Mouse (Mus musculus): Measurements from ENCODE around the gene Lgals9. TPM values are rescaled to one million over a fixed set of nuclear protein-coding genes. Genes with fewer than 3 reads are reported as not detected.
"Not testable (repeated sequence)": the region's sequence is repeated elsewhere in the genome, so short reads cannot be mapped to it uniquely, and the experiment has no call there.

Lgals9 gene
- polyA plus RNA-seq, 1 experiment from 2014 or later = 45.7 TPM

DNA sequence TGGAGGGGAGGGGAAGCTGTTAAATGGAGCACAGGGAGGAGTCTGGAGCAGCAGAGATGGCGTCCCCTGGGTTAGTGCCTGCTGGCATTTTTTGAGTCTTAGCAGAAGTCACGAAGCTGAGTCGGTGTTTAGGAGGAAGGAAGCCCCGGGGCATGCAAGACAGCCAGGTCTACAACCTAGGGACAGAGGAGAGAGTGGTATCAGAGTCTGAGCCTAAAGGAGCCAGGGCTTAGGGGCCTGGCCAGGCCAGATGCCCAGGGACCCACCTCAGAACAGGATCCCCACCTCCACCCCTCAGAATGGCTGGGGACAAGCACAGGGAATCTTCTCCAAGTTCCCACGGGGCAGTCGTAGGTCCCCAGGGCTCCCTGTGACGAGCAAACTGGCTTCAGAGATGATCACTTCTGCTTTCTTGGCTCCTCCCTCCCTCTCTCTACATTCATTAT, 32.4 kb upstream of the Lgals9 start:
- H3K9me3 ChIP-seq (replicated peaks) = no peaks in the 10 kb centered on the region
- H3K9ac ChIP-seq = no peak overlapping the region
- peaks cover 46% of the 10 kb centered on the region for H3K4me1 ChIP-seq
- no peak for ATAC-seq
- no peak overlapping the region for H3K4me3 ChIP-seq
- no peak overlapping the region for H3K4me2 ChIP-seq
- H3K36me3 ChIP-seq = peaks cover 49% of the 10 kb centered on the region
- H3K27me3 ChIP-seq (replicated peaks) = no peaks in the 10 kb centered on the region
- WGBS (ENCODE audit: insufficient replicate concordance) = 43% methylated on average over 7 of the region's 7 CpGs
- H3K27ac ChIP-seq = peak overlapping the region; percentile 32; the same call in 1 of the 2 replicates

DNA sequence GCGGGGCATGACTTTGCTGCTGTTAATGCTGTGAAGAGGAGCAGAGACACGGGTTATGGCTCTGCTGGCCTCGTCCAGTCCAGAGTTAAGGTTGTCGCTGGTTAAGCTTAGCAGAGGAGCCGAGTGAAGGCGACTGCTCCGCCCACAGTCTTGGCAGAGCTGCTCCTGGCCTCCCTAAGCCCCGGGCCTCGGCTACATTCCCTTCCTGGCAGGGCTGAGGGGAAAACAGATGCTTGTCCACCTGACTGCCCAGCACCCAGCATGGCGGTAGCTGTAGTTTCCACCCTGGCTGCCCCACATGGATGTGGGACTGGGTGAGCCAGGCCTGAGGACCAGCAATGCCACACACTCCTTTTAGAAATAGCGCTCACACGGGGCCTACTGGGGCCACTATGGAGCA, 31.5 kb upstream of the Lgals9 start:
- ATAC-seq = no peak
- peaks cover 39% of the 10 kb centered on the region for H3K4me1 ChIP-seq
- H3K27me3 ChIP-seq (replicated peaks) = no peaks in the 10 kb centered on the region
- H3K9ac ChIP-seq = no peak overlapping the region
- WGBS (ENCODE audit: insufficient replicate concordance) = 72% methylated on average over 12 of the region's 12 CpGs
- peaks cover 44% of the 10 kb centered on the region for H3K36me3 ChIP-seq
- H3K4me3 ChIP-seq = no peak overlapping the region
- no peak overlapping the region for H3K27ac ChIP-seq
- H3K9me3 ChIP-seq (replicated peaks) = no peaks in the 10 kb centered on the region
- H3K4me2 ChIP-seq = no peak overlapping the region

DNA sequence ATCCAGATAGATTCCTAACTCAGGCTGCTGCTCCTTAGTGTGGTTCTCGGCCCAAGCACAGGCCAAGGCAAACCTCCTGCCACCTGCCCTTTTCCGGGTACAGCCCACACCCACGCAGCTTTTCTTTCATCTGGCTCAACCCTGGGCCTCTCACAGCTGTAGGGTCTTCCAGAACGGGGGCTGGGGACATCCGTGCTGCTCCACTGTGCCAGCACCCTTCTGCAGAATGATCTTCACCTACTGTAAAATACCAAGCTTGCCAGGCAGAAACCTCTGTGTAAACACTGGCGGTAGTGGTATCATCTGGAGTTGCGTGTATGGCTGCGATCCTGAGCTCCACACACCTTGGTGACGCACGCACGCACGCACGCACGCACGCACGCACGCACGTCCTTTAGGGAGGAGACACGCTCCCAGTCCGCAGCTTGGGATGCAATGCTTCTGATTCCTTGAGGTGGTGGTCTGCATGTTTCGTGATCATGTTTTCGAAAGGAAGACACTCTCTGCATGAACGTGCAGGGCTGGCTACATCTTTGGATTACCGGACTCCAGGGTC, 31.0 kb upstream of the Lgals9 start:
- no peak overlapping the region for H3K4me2 ChIP-seq
- no peak overlapping the region for H3K4me3 ChIP-seq
- no peak overlapping the region for H3K9ac ChIP-seq
- no peaks in the 10 kb centered on the region for H3K9me3 ChIP-seq (replicated peaks)
- no peak overlapping the region for H3K27ac ChIP-seq
- H3K36me3 ChIP-seq = peaks cover 39% of the 10 kb centered on the region
- no peak for ATAC-seq
- WGBS (ENCODE audit: insufficient replicate concordance) = 84% methylated on average over 24 of the region's 24 CpGs
- no peaks in the 10 kb centered on the region for H3K27me3 ChIP-seq (replicated peaks)
- peaks cover 39% of the 10 kb centered on the region for H3K4me1 ChIP-seq

DNA sequence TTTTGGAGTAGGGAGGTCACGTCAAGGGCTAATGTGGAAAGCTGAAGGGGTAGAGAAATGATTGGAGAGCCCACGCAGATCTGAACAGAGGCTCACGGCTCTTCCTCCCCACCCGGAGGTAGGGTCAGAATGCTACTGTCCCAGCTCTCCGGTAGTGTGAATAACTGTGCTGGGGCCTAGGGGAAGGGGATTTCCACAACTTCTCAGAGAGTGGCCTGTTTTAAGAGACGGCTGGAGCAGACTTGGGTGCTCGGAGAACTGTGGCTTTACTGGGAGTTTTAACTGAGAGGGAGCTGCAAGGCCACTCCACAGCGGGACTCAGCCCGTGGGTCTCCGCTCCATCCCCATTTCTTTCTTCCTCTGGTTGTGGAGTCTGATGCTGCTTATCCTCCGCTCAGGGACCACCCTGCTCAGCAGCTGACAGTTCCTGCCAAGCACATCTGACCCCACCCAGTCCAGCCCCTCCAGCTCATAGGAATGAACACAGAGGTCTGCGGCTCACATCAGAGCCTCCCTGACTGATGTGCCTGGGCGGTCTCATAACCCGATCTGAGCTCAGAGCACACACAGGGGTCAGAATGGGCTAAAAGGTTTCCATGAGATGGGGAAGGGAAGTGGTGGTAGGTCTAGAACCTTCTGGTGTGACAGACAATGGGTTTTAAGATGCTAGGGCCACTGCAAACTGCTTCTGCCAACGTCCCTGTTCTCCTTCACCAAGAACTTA, 30.0 kb upstream of the Lgals9 start:
- Histone ChIP-seq H3K9me3 (replicated peaks) (no peaks in the 10 kb centered on the region), H3K27me3 (replicated peaks) (no peaks in the 10 kb centered on the region), H3K36me3 (peaks cover 30% of the 10 kb centered on the region), H3K4me2 (no peak overlapping the region), H3K9ac (no peak overlapping the region), H3K4me1 (peaks cover 30% of the 10 kb centered on the region), H3K4me3 (no peak overlapping the region), H3K27ac (no peak overlapping the region)
- no peak for ATAC-seq
- 64% methylated on average over 15 of the region's 15 CpGs for whole genome bisulfite sequencing (ENCODE audit: insufficient replicate concordance)

DNA sequence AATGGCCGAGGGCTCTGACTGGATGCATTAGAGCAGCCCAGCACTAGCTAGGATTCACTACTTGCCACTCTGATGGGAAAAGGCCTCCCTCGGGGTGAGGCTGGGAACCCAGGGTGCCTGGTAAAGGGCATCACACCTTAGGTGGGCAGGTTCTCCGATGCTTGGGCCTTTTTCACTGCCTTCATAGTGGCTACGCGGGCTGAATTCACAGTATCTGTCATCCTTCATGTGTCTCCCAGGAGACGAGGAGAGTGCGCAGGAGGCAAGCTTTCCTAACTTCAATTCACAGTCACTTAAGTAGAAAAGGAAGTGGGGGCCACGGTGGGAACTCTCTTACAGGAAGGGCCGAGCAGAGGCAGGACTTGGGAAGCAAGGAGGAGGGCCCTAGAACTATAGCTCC, 29.1 kb upstream of the Lgals9 start:
- H3K9me3 ChIP-seq (replicated peaks) = no peaks in the 10 kb centered on the region
- H3K4me2 ChIP-seq = no peak overlapping the region
- H3K4me3 ChIP-seq = no peak overlapping the region
- H3K9ac ChIP-seq = no peak overlapping the region
- H3K27ac ChIP-seq = no peak overlapping the region
- H3K4me1 ChIP-seq = peaks cover 27% of the 10 kb centered on the region
- no peak for ATAC-seq
- WGBS (ENCODE audit: insufficient replicate concordance) = 59% methylated on average over 9 of the region's 9 CpGs
- no peaks in the 10 kb centered on the region for H3K27me3 ChIP-seq (replicated peaks)
- peaks cover 22% of the 10 kb centered on the region for H3K36me3 ChIP-seq

DNA sequence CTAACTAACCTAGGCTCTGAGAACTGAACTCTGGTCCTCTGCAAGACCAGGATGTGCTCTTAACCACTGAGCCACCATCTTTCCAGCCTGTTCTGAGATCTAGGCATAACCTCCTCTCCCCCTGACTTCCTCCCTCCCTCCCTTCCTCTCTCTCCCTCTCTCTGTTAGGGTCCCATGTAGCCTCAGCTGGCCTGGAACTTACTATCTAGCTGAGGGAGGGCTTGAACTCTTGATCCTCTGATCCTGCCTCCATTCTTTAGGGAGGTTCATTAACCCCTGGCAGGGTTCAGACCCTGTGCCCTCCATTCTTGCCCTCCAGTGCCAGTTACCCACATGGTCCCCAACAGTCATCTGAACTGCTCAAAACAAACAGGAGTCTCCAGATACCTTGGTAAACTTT, 28.3 kb upstream of the Lgals9 start:
- H3K4me3 ChIP-seq = no peak overlapping the region
- no peak overlapping the region for H3K27ac ChIP-seq
- H3K36me3 ChIP-seq = peaks cover 16% of the 10 kb centered on the region
- no peak overlapping the region for H3K9ac ChIP-seq
- no peaks in the 10 kb centered on the region for H3K27me3 ChIP-seq (replicated peaks)
- no peaks in the 10 kb centered on the region for H3K9me3 ChIP-seq (replicated peaks)
- H3K4me1 ChIP-seq = peaks cover 35% of the 10 kb centered on the region
- no peak for ATAC-seq
- no peak overlapping the region for H3K4me2 ChIP-seq

DNA sequence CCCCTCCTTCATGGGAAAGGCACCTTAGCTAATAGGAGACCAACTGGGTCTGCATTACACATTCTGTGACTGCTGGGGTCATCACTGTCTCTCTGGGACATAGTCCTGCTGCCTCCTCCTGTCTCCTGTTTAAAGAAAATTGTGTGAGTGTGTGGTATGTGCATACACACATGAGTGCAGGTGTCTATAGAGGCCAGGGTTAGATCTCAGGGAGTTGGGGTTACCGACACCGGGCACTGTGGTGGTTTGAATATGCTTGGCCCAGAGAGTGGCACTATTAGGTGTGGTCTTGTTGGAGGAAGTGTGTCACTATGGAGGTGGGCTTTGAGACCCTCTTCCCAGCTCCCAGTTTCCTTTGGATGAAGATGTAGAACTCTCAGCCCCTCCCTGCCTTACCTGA, 27.8 kb upstream of the Lgals9 start:
- Histone ChIP-seq H3K9ac (no peak overlapping the region), H3K27ac (no peak overlapping the region), H3K4me2 (no peak overlapping the region), H3K4me3 (no peak overlapping the region), H3K4me1 (peaks cover 40% of the 10 kb centered on the region), H3K27me3 (replicated peaks) (no peaks in the 10 kb centered on the region), H3K9me3 (replicated peaks) (no peaks in the 10 kb centered on the region), H3K36me3 (peaks cover 11% of the 10 kb centered on the region; the same call in 1 of the 2 replicates)
- ATAC-seq = no peak
- 90% methylated on average over 2 of the region's 2 CpGs for WGBS (ENCODE audit: insufficient replicate concordance)

DNA sequence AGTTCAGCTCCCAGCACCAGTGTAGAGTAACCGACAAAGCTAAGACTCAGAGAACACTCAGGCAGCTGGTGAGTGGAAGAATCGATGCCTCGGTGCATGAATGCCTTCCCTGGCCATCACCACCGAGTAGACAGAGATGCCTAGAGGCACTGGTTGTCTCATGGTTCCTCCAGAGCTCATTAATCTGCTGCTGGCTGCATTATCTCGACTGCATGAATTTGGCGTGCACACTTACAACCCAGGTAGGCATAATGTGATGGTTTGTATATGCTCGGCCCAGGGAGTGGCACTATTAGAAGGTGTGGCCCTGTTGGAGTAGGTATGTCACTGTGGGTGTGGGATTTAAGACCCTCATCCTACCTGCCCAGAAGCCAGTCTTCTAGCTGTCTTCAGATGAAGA, 24.1 kb upstream of the Lgals9 start:
- ATAC-seq = no peak
- Histone ChIP-seq H3K27me3 (replicated peaks) (no peaks in the 10 kb centered on the region), H3K4me3 (no peak overlapping the region), H3K4me1 (peaks cover 43% of the 10 kb centered on the region), H3K9me3 (replicated peaks) (no peaks in the 10 kb centered on the region), H3K9ac (no peak overlapping the region), H3K4me2 (no peak overlapping the region), H3K27ac (no peak overlapping the region), H3K36me3 (no peaks in the 10 kb centered on the region)
- 69% methylated on average over 7 of the region's 7 CpGs for WGBS (ENCODE audit: insufficient replicate concordance)

DNA sequence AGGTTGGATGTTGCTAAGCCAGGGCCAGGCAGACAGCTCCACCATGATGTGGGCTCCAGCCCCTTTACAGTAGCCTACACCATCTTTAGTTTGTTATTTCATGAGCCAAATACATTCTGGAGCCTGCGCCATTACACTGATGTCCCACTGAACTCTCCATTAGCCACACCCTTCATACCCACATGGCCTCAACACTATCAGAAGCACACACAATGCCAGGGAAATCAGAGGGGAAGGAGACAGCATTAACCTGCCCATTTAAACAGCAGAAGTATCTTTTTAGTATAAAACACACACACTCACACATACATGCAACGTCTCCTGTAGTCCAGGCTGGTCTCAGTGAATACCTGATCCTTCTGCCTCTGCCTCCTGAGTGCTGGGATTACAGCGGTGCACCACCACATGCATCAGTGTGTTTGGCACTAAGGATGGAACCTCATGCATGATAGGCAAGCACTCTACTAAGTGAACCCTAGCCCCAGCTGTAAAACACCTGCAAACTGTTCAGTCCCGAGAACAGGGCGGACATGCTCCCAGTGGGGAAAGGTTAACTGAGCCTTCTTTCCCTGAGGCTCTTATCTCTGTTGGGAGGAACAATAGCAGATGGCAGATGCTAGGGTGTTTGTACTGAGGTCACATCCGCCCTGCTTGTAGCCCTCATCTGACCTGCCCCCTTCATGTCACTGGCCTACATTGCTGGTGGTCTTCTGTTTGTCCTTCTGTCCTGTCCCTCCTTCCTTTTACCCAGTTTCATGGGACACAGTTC, 23.4 kb upstream of the Lgals9 start:
- 61% methylated on average over 6 of the region's 6 CpGs for WGBS (ENCODE audit: insufficient replicate concordance)
- H3K4me3 ChIP-seq = no peak overlapping the region
- H3K9me3 ChIP-seq (replicated peaks) = no peaks in the 10 kb centered on the region
- no peak overlapping the region for H3K4me2 ChIP-seq
- no peak overlapping the region for H3K9ac ChIP-seq
- H3K4me1 ChIP-seq = peaks cover 48% of the 10 kb centered on the region
- no peaks in the 10 kb centered on the region for H3K36me3 ChIP-seq
- H3K27me3 ChIP-seq (replicated peaks) = no peaks in the 10 kb centered on the region
- no peak overlapping the region for H3K27ac ChIP-seq
- peak; percentile 46 for ATAC-seq

DNA sequence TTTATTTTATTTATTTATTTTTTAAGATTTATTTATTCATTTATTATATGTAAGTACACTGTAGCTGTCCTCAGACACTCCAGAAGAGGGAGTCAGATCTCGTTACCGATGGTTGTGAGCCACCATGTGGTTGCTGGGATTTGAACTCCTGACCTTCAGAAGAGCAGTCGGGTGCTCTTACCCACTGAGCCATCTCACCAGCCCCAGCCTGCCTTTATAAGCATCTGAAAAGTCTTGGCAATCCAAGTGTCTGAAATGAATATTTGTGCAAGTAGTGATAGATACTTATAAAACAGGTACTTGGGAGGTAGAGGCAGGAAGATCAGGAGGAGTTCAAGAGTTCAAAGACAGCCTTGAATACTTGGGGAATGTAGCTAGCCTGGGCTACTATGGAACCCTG, 22.6 kb upstream of the Lgals9 start:
- not testable (repeated sequence) for H3K27ac ChIP-seq; H3K9ac ChIP-seq; ATAC-seq; H3K4me2 ChIP-seq; H3K9me3 ChIP-seq (replicated peaks); H3K4me3 ChIP-seq; H3K36me3 ChIP-seq; H3K27me3 ChIP-seq (replicated peaks)
- peaks cover 57% of the 10 kb centered on the region for H3K4me1 ChIP-seq
- WGBS (ENCODE audit: insufficient replicate concordance) = 82% methylated on average over 3 of the region's 3 CpGs

DNA sequence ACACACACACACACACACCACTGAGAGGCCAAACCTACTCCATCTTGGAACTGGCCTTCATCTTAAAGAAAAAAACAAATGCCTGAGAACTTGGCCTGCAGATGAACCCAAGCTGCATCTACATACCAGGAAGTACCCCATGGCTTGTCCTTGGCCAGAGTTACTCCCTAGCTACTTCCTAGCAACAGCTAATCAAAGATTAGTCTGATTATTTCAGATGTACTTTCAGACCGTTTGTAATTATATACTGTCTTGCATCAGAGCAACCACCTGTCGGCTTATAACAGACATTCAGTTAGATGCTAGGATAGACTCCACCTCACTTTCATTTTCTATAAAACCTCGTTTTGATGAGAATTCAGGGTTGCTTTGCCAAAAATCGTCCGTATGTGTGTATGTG, 21.7 kb upstream of the Lgals9 start:
- H3K4me3 ChIP-seq = no peak overlapping the region
- H3K27ac ChIP-seq = 0 out of 2 replicates have a peak overlapping the region, but pooled peaks have one; percentile 55
- H3K4me2 ChIP-seq = no peak overlapping the region
- peaks cover 63% of the 10 kb centered on the region for H3K4me1 ChIP-seq
- H3K27me3 ChIP-seq (replicated peaks) = no peaks in the 10 kb centered on the region
- no peak for ATAC-seq
- H3K9me3 ChIP-seq (replicated peaks) = no peaks in the 10 kb centered on the region
- WGBS (ENCODE audit: insufficient replicate concordance) = 61% methylated on average over 5 of the region's 5 CpGs
- no peak overlapping the region for H3K9ac ChIP-seq
- no peaks in the 10 kb centered on the region for H3K36me3 ChIP-seq
